Mouse (Mus musculus) limb, embryonic 15.5 days (tissue): ENCODE data around the gene Pink1. TPM values are rescaled to one million over a fixed set of nuclear protein-coding genes. Genes with fewer than 3 reads are reported as not detected.
"Not testable (repeated sequence)": the region's sequence is repeated elsewhere in the genome, so short reads cannot be mapped to it uniquely, and the experiment has no call there.

Experiments
- ATAC-seq: fragments of 200-750 bp; cut with Nextera tagmentation; 2 replicates; pipeline ENCODE4 v1.8.0; 2017; ENCODE audit warnings: low read depth, moderate TSS enrichment; ENCODE audit not compliant: insufficient number of reproducible peaks, low FRiP score, low TSS enrichment
- H3K27ac ChIP-seq: fragments of 300-500 bp; sonication (generic); 2 replicates; pipeline ENCODE4 v1.5.1; 2015; ENCODE audit warnings: moderate library complexity, mild to moderate bottlenecking, inconsistent platforms
- H3K27me3 ChIP-seq: fragments of 300-500 bp; sonication (generic); 2 replicates; pipeline ENCODE4 v1.6.1; 2015; ENCODE audit warnings: inconsistent platforms
- H3K36me3 ChIP-seq: fragments of 300-500 bp; sonication (generic); 2 replicates; pipeline ENCODE4 v1.6.1; 2015; ENCODE audit warnings: inconsistent platforms
- H3K4me1 ChIP-seq: fragments of 300-500 bp; sonication (generic); 2 replicates; pipeline ENCODE4 v1.6.1; 2015; ENCODE audit warnings: inconsistent platforms
- H3K4me2 ChIP-seq: fragments of 300-500 bp; sonication (generic); 2 replicates; pipeline ENCODE4 v1.6.1; 2015; ENCODE audit warnings: mild to moderate bottlenecking, inconsistent platforms
- H3K4me3 ChIP-seq: fragments of 300-500 bp; sonication (generic); 2 replicates; pipeline ENCODE4 v1.5.1; 2015; ENCODE audit warnings: mild to moderate bottlenecking, inconsistent platforms
- H3K9ac ChIP-seq: fragments of 300-500 bp; sonication (generic); 2 replicates; pipeline ENCODE4 v1.6.1; 2015; ENCODE audit warnings: inconsistent platforms
- H3K9me3 ChIP-seq: fragments of 300-500 bp; sonication (generic); 2 replicates; pipeline ENCODE4 v1.6.1; 2016; ENCODE audit warnings: inconsistent platforms
- WGBS: fragments of 180-500 bp; shearing (Covaris S2); methylation state at CpG from one replicate; pipeline ENCODE4 v1.1.7; 2015; 5-methylcytosine and 5-hydroxymethylcytosine counted together
- polyA plus RNA-seq: library from polyadenylated mRNA; unstranded; fragments of >200 nt; fragmentation: Nextera tagmentation; extraction: Ambion mirVana; gene quantifications from 2 replicates; pipeline ENCODE4 v1.2.1, GENCODE M21; 2015

Gene Pink1
- polyA plus RNA-seq, 1 experiment from 2014 or later: 54.0 TPM

DNA sequence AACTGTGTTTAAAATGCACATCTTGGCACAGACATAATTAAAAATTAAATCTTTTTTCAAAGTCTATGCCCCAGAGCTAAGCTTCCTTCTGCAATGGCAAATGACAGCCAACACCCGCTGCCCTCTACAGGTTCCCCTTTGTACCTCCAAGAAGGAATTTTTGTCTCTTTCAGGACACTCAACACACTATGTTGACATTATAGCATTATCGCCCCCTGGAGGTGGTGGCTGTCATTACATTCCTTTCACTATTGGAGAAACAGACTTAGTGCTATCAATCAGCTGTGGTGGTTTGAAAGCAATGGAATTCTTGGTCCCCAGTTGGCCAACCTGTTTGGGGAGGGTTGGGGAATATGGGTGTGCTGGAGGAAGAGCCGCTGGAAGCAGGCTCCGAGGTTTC, 13.9 kb upstream of the Pink1 start:
- 27% methylated on average over 4 of the region's 4 CpGs for WGBS
- H3K27me3 ChIP-seq: no peaks in the 10 kb centered on the region

DNA sequence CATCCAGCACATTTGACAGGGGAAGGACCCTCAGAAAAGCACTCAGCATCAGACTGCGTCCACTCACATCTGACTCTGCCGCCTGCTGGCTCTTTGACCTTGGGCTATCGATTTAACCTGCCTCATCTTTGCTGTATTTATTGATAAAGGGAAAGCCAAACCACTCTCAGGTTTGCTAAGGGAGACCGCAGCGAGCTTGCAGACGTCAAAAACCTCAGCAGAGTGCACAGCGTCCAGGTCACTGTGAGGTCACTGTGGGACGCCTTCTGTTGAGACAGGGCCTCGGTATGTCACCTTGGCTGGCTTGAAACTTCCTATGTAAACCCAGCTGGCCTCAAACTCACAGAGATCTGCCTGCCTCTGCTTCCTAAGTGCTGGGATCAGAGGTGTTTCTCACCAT, 11.2 kb upstream of the Pink1 start:
- H3K4me3 ChIP-seq: no peak overlapping the region
- 78% methylated on average over 9 of the region's 9 CpGs for WGBS
- peaks cover 15% of the 10 kb centered on the region; the same call in 1 of the 2 replicates for H3K4me1 ChIP-seq
- H3K9ac ChIP-seq: no peak overlapping the region
- no peak overlapping the region for H3K27ac ChIP-seq
- ATAC-seq: no peak
- no peak overlapping the region for H3K4me2 ChIP-seq
- no peaks in the 10 kb centered on the region for H3K36me3 ChIP-seq
- 0 out of 2 replicates have a peak, but pooled peaks cover 4% of the 10 kb centered on the region for H3K27me3 ChIP-seq
- no peaks in the 10 kb centered on the region for H3K9me3 ChIP-seq

More for the DNA sequence above, 13.9 kb upstream of the Pink1 start:
- H3K4me1 ChIP-seq: peaks cover 32% of the 10 kb centered on the region
- no peaks in the 10 kb centered on the region for H3K9me3 ChIP-seq
- H3K9ac ChIP-seq: no peak overlapping the region
- no peak for ATAC-seq
- H3K27ac ChIP-seq: no peak overlapping the region
- H3K36me3 ChIP-seq: no peaks in the 10 kb centered on the region
- H3K4me2 ChIP-seq: no peak overlapping the region
- H3K4me3 ChIP-seq: no peak overlapping the region

- Histone ChIP-seq H3K36me3 (no peaks in the 10 kb centered on the region), H3K4me2 (no peak overlapping the region), H3K4me1 (peaks cover 15% of the 10 kb centered on the region; the same call in 1 of the 2 replicates), H3K27ac (no peak overlapping the region), H3K9ac (no peak overlapping the region), H3K9me3 (no peaks in the 10 kb centered on the region), H3K4me3 (no peak overlapping the region), H3K27me3 (0 out of 2 replicates have a peak, but pooled peaks cover 6% of the 10 kb centered on the region)
- 71% methylated on average over 5 of the region's 5 CpGs for WGBS
- no peak for ATAC-seq
Observed at GRCm38 (mm10) chr4:138336876-138337275, 10.8 kb upstream of the Pink1 start.

DNA sequence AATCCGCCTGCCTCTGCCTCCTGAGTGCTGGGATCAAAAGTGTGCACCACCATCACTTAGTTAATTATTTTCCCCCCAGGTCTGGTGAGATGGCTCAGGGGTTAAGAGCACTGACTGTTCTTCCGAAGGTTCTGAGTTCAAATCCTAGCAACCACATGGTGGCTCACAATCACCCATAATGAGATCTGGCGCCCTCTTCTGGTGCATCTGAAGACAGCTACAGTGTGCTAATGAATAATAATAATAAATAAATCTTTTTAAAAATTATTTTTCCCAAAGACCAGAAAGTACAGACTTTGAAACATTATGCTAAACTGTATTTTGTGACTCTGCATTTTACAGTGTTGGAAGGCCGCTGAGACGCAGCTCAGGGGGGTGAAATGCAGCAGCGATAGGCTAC, 9.5 kb upstream of the Pink1 start:
- no peak for ATAC-seq
- H3K4me2 ChIP-seq: no peak overlapping the region
- WGBS: 85% methylated on average over 6 of the region's 6 CpGs

GRCm38 (mm10) chr4:138335036-138335435, 8.9 kb upstream of the Pink1 start:
- 78% methylated on average over 12 of the region's 12 CpGs for WGBS
- H3K9ac ChIP-seq: no peak overlapping the region
- H3K36me3 ChIP-seq: no peaks in the 10 kb centered on the region
- H3K27ac ChIP-seq: no peak overlapping the region
- H3K9me3 ChIP-seq: no peaks in the 10 kb centered on the region
- no peak overlapping the region for H3K4me3 ChIP-seq
- no peak overlapping the region for H3K4me2 ChIP-seq
- H3K27me3 ChIP-seq: peaks cover 14% of the 10 kb centered on the region; the same call in 1 of the 2 replicates
- no peak for ATAC-seq
- 0 out of 2 replicates have a peak, but pooled peaks cover 2% of the 10 kb centered on the region for H3K4me1 ChIP-seq

More for the DNA sequence above, 9.5 kb upstream of the Pink1 start:
- Histone ChIP-seq H3K4me3 (no peak overlapping the region), H3K9ac (no peak overlapping the region), H3K4me1 (0 out of 2 replicates have a peak, but pooled peaks cover 7% of the 10 kb centered on the region), H3K27me3 (peaks cover 14% of the 10 kb centered on the region; the same call in 1 of the 2 replicates), H3K9me3 (no peaks in the 10 kb centered on the region), H3K27ac (no peak overlapping the region), H3K36me3 (no peaks in the 10 kb centered on the region)

DNA sequence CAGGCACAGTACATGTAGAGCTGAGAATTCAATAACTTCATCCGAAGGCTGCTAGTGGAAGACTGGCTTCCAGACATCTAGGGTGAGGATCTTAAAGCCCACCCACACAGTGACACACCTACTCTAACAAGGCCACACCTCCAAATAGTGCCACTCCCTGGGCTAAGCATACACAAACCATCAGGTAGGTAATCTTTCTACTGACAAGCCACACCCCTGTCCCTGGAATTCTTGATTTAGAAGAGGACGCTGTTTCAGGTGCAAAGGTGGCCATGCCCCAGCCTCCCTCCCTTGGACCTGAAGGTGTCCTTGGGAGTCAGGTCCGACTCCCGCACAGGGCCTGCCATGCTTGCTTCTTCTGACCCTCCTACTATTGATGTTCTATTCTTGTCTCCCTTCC, 7.0 kb upstream of the Pink1 start:
- H3K4me3 ChIP-seq: no peak overlapping the region
- H3K4me1 ChIP-seq: no peaks in the 10 kb centered on the region
- H3K9me3 ChIP-seq: no peaks in the 10 kb centered on the region
- H3K4me2 ChIP-seq: no peak overlapping the region
- H3K36me3 ChIP-seq: no peaks in the 10 kb centered on the region
- no peak overlapping the region for H3K9ac ChIP-seq
- H3K27ac ChIP-seq: no peak overlapping the region
- ATAC-seq: no peak
- peaks cover 14% of the 10 kb centered on the region; the same call in 1 of the 2 replicates for H3K27me3 ChIP-seq
- WGBS: 84% methylated on average over 4 of the region's 4 CpGs

- H3K27me3 ChIP-seq: peaks cover 14% of the 10 kb centered on the region; the same call in 1 of the 2 replicates
- H3K9ac ChIP-seq: no peak overlapping the region
- no peak overlapping the region for H3K4me3 ChIP-seq
- WGBS: 78% methylated on average over 9 of the region's 9 CpGs
- H3K27ac ChIP-seq: no peak overlapping the region
- no peaks in the 10 kb centered on the region for H3K9me3 ChIP-seq
- ATAC-seq: no peak
- H3K36me3 ChIP-seq: no peaks in the 10 kb centered on the region
- 0 out of 2 replicates have a peak, but pooled peaks cover under 1% of the 10 kb centered on the region for H3K4me1 ChIP-seq
- H3K4me2 ChIP-seq: no peak overlapping the region
Observed at GRCm38 (mm10) chr4:138331647-138332046, 5.5 kb upstream of the Pink1 start.

DNA sequence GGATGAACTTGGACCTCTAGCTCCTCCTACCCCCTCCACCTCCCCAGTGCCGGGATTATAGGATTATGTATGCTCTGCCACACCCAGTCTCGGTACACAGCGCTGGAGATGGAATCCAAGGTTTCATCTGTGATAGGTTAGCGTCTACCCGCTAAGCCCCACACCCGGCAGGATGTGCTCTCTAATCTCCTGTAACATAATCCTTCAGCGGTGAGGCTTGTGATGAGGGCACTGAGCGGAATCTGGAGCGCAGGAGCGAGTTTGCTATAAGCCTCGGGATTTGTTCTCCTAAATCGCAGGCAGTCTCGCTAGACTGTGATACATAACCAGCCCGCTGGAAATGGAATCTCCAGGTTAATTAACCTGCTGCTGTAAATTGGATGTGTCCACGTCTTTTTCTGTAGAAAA, 4.2 kb upstream of the Pink1 start:
- Histone ChIP-seq H3K4me3 (no peak overlapping the region), H3K9ac (no peak overlapping the region), H3K4me1 (peaks cover 7% of the 10 kb centered on the region; the same call in 1 of the 2 replicates), H3K36me3 (no peaks in the 10 kb centered on the region), H3K27me3 (peaks cover 14% of the 10 kb centered on the region; the same call in 1 of the 2 replicates), H3K4me2 (no peak overlapping the region), H3K27ac (no peak overlapping the region), H3K9me3 (no peaks in the 10 kb centered on the region)
- 25% methylated on average over 15 of the region's 15 CpGs for WGBS
- no peak for ATAC-seq

DNA sequence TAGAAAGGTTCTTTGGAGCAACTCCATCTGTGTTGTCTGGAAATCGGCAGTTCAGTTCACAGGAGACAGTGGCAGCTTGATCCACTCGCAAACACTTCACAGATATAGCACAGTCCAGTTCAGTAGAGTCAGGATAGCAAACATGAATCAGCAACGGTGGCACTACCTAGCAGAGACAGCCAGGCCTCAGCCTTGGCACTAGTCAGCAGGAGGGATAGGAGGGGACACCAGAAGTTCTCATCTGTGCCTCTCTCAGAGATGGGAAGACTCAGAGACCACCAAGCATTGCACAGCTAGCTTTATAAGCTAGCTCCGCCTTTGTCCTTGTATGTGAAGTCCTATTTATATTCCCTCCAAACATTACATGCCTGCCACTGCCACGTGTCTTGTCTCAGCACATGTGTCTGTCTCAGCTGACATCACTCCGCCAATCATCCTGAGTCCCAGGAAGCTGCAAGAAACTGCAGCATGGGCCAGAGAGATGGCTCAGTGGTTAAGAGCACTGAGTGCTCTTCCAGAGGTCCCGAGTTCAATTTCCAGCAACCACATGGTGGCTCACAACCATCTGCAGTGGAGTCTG, 1.9 kb upstream of the Pink1 start:
- Histone ChIP-seq H3K4me1 (peaks cover 12% of the 10 kb centered on the region; the same call in 1 of the 2 replicates), H3K36me3 (no peaks in the 10 kb centered on the region), H3K27me3 (peaks cover 14% of the 10 kb centered on the region; the same call in 1 of the 2 replicates), H3K4me3 (peak overlapping the region; percentile 21), H3K27ac (peak overlapping the region; percentile 54; the same call in 1 of the 2 replicates), H3K4me2 (peak overlapping the region; percentile 21), H3K9me3 (no peaks in the 10 kb centered on the region), H3K9ac (no peak overlapping the region)
- WGBS: 64% methylated on average over 7 of the region's 7 CpGs
- ATAC-seq: no peak

DNA sequence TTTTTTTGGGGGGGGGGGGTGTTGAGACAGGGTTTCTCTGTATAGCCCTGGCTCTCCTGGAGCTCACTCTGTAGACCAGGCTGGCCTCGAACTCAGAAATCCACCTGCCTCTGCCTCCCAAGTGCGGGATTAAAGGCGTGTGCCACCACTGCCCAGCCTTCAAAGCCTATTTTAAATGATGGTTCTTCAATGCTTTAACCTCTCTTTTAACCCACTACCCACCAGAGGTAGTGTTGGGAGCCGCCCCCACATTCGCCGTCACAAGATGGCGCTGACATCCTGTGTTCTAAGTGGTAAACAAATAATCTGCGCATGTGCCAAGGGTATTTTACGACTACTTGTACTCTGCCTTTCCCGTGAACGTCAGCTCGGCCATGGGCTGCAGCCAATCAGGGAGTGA, 1.0 kb upstream of the Pink1 start:
- not testable (repeated sequence) for H3K9me3 ChIP-seq, H3K27me3 ChIP-seq, H3K4me3 ChIP-seq, H3K27ac ChIP-seq, H3K36me3 ChIP-seq, ATAC-seq, H3K4me2 ChIP-seq, H3K9ac ChIP-seq
- 48% methylated on average over 9 of the region's 12 CpGs for WGBS
- peaks cover 12% of the 10 kb centered on the region; the same call in 1 of the 2 replicates for H3K4me1 ChIP-seq

DNA sequence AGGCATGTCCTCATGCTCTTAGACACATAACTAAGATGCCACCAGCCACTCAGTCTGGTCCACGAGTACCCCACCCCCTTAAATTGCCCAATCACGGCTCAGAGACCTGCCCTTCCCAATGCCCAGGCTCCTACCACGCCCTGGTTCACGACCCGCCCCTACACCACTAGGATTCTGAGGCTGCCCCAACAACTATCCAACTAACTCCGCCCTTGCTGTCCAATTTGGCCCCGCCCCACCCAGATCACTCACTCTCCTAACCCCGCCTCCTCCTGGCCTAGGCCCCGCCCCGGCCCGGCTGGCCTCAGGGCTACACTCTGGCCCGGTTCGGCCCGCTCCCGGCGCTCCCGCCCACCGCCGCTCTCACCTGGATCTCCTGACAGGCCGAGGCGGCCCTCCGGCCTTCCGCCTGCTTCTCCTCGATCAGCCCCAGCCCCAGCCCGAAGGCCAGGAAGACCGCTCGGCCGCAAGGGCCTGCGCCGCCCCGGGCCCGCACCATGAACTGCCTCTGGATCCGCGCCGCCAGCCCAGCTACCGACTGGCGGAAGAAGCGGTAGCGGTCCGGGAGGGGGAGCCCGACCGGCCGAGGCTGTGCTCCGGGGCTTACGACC, 536 bp downstream of the Pink1 start:
- H3K9me3 ChIP-seq: no peaks in the 10 kb centered on the region
- no peaks in the 10 kb centered on the region for H3K36me3 ChIP-seq
- peak overlapping the region; percentile 98 for H3K9ac ChIP-seq
- WGBS: 2% methylated on average over 37 of the region's 45 CpGs
- peak overlapping the region; percentile 94 for H3K4me3 ChIP-seq
- peak overlapping the region; percentile 54 for H3K4me2 ChIP-seq
- ATAC-seq: peak; percentile 88
- no peaks in the 10 kb centered on the region; the same call in 1 of the 2 replicates for H3K27me3 ChIP-seq
- peaks cover 12% of the 10 kb centered on the region; the same call in 1 of the 2 replicates for H3K4me1 ChIP-seq
- peak overlapping the region; percentile 95 for H3K27ac ChIP-seq

DNA sequence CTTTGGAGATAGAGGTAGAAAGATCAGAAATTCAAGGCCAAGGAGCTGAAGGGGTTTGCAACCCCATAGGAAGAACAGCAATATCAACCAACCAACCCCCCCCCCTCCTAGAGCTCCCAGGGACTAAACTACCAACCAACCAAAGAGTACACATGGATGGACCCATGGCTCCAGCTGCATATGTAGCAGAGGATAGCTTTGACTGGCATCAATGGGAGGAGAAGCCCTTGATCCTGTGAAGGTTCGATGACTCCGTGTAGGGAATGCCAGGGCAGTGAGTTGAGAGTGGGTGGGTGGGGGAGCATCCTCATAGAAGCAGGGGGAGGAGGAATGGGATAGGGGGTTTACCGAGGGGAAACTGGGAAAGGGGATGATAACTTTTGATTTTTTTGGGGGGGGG, 1.7 kb downstream of the Pink1 start:
- Histone ChIP-seq H3K4me1 (peaks cover 12% of the 10 kb centered on the region; the same call in 1 of the 2 replicates), H3K27ac (no peak overlapping the region), H3K4me3 (no peak overlapping the region), H3K27me3 (no peaks in the 10 kb centered on the region), H3K36me3 (no peaks in the 10 kb centered on the region), H3K9ac (no peak overlapping the region), H3K4me2 (no peak overlapping the region), H3K9me3 (no peaks in the 10 kb centered on the region)
- ATAC-seq: no peak
- WGBS: 98% methylated on average over 3 of the region's 3 CpGs
